Mouse (Mus musculus) midbrain, postnatal 0 days (tissue): ENCODE measurements around the gene Mrps9. TPM values are rescaled to one million over a fixed set of nuclear protein-coding genes. Genes with fewer than 3 reads are reported as not detected.
A peak's percentile ranks its signal among the peaks of the same experiment; 100 is the strongest.
"Not testable (repeated sequence)": the region's sequence is repeated elsewhere in the genome, so short reads cannot be mapped to it uniquely, and the experiment has no call there.

Source experiments
- ATAC-seq: fragments of 200-750 bp; cut with Nextera tagmentation; 2 replicates; pipeline ENCODE4 v1.8.0; 2017; ENCODE audit warnings: moderate number of reproducible peaks, mild to moderate bottlenecking, moderate TSS enrichment, moderate library complexity; ENCODE audit not compliant: low FRiP score
- DNase-seq: peaks from one replicate; pipeline ENCODE4 v3.0.0-alpha.2; 2015; ENCODE audit warnings: low spot score
- H3K27ac ChIP-seq: fragments of 300-500 bp; sonication (generic); 2 replicates; pipeline ENCODE4 v1.5.1; 2014; ENCODE audit warnings: low read depth, mild to moderate bottlenecking, low read length, mixed read lengths
- H3K27me3 ChIP-seq: fragments of 300-500 bp; sonication (generic); 2 replicates; pipeline ENCODE4 v1.6.1; 2014; ENCODE audit warnings: low read length, control low read depth, mixed read lengths; ENCODE audit not compliant: insufficient read depth
- H3K36me3 ChIP-seq: fragments of 300-500 bp; sonication (generic); 2 replicates; pipeline ENCODE4 v1.6.1; 2014; ENCODE audit warnings: low read length, control low read depth, mixed read lengths; ENCODE audit not compliant: insufficient read depth
- H3K4me1 ChIP-seq: fragments of 300-500 bp; sonication (generic); 2 replicates; pipeline ENCODE4 v1.6.1; 2014; ENCODE audit warnings: mild to moderate bottlenecking, control low read depth, antibody characterized with exemption, low read length, mixed read lengths; ENCODE audit not compliant: insufficient read depth
- H3K4me2 ChIP-seq: fragments of 300-500 bp; sonication (generic); 2 replicates; pipeline ENCODE4 v1.6.1; 2014; ENCODE audit warnings: low read depth, mild to moderate bottlenecking, low read length, mixed read lengths; ENCODE audit not compliant: poor library complexity, severe bottlenecking
- H3K4me3 ChIP-seq: fragments of 300-500 bp; sonication (generic); 2 replicates; pipeline ENCODE4 v1.5.1; 2014; ENCODE audit warnings: low read depth, mild to moderate bottlenecking, low read length, moderate library complexity
- H3K9ac ChIP-seq: fragments of 300-500 bp; sonication (generic); replicated peaks from 2 replicates; pipeline ENCODE4 v1.6.1; 2014; ENCODE audit warnings: mild to moderate bottlenecking, low read length, moderate library complexity, mixed read lengths; ENCODE audit not compliant: poor library complexity, severe bottlenecking
- H3K9me3 ChIP-seq: fragments of 300-500 bp; sonication (generic); 2 replicates; pipeline ENCODE4 v1.6.1; 2016; ENCODE audit warnings: low read length, control low read depth
- CTCF ChIP-seq: IDR thresholded peaks from 2 replicates; pipeline ENCODE4 v1.5.1; 2016; ENCODE audit warnings: antibody characterized with exemption, mild to moderate bottlenecking
- WGBS: fragments of 180-500 bp; shearing (Covaris S2); extraction: QIAGEN DNeasy Blood & Tissue Kit; methylation state at CpG from one replicate; pipeline ENCODE4 v1.1.7; 2014; 5-methylcytosine and 5-hydroxymethylcytosine counted together
- polyA plus RNA-seq: library from polyadenylated mRNA; unstranded; fragments of >200 nt; fragmentation: Nextera tagmentation; extraction: Ambion mirVana; gene quantifications from 2 replicates; pipeline ENCODE4 v1.2.1, GENCODE M21; 2015
- total RNA-seq: library from RNA; depleted of rRNA; stranded (reverse); fragments of >200 nt; gene quantifications from 2 replicates; pipeline ENCODE4 v1.2.3, GENCODE M21; 2014

Mrps9 gene
- total and polyA plus RNA-seq, 2 experiments from 2014 or later: 32.2 to 33.2 TPM

DNA sequence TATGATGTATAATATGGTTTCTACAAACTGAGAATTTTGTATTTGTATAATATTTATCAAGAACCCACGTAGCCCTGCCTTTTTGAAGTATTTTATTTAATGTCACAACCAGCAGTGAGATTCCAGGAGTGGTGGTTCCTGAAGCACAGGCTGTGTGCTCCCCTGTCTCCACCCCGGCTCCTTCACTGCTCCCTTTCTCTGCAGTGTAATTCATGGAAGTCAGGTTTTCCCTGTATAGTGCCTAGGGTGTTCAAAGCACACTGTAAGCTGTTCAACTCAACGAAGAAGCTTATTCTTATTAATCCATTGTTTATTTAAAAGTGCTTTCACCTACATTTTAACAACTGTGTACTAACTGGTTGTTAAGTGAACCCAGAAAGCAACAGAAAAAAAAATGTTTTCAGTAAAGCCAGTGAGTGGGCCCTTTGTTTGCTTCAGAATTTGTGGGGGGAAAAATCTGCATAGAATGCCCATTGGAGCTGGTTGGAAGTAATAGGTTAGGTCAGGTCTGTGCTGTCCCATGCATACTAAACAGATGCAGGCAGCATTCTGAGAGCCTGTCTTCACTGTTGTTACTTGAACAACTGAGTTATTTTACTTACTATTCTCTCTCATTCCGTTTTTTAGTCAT lies 25.5 kb downstream of the Mrps9 start:
- TF ChIP-seq CTCF: no peak
- Histone ChIP-seq H3K9ac (no peak overlapping the region), H3K36me3 (no peaks in the 10 kb centered on the region), H3K27ac (peak overlapping the region; percentile 63; the same call in 1 of the 2 replicates), H3K4me2 (peak overlapping the region; percentile 40), H3K9me3 (no peaks in the 10 kb centered on the region), H3K27me3 (no peaks in the 10 kb centered on the region), H3K4me1 (no peaks in the 10 kb centered on the region; the same call in 1 of the 2 replicates), H3K4me3 (peak overlapping the region; percentile 2; the same call in 1 of the 2 replicates)
- ATAC-seq (peak; percentile 44; the same call in 1 of the 2 replicates), DNase-seq (no peak)
- WGBS: 46% methylated on average over 4 of the region's 4 CpGs

GRCm38 (mm10) chr1:42877264-42877663 lies 26.2 kb downstream of the Mrps9 start:
- Histone ChIP-seq H3K9me3 (no peaks in the 10 kb centered on the region), H3K27me3 (no peaks in the 10 kb centered on the region), H3K4me3 (peak overlapping the region; percentile 2; the same call in 1 of the 2 replicates), H3K4me1 (no peaks in the 10 kb centered on the region; the same call in 1 of the 2 replicates), H3K27ac (peak overlapping the region; percentile 63; the same call in 1 of the 2 replicates), H3K36me3 (no peaks in the 10 kb centered on the region), H3K4me2 (peak overlapping the region; percentile 40), H3K9ac (peak overlapping the region; percentile 24; the same call in 1 of the 2 replicates)
- peak; percentile 15; the same call in 1 of the 2 replicates for TF ChIP-seq CTCF
- peak; percentile 94 for ATAC-seq
- DNase-seq: peak; percentile 79
- 18% methylated on average over 10 of the region's 10 CpGs for WGBS

DNA sequence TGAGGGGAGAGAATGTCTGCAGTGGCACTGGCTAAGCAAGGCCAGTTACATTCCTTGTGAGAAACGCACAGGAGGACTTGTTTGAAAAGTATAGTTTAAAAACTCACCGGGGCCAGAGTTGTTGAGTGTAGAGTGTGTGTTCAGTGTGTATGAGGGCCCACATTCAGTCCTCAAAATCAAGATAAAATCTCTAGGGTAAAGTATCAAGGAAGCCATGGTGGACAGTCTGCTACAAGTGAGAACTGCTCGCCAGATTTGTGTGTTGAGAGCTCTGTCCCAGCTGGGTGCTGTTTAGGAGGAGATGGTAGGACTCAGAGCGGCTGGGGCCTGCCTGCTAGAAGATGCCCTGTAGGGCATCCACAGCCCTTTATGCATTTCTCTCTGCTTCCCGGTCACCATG lies 27.8 kb downstream of the Mrps9 start:
- WGBS: 87% methylated on average over 5 of the region's 5 CpGs
- H3K9ac ChIP-seq: no peak overlapping the region
- ATAC-seq: no peak

DNA sequence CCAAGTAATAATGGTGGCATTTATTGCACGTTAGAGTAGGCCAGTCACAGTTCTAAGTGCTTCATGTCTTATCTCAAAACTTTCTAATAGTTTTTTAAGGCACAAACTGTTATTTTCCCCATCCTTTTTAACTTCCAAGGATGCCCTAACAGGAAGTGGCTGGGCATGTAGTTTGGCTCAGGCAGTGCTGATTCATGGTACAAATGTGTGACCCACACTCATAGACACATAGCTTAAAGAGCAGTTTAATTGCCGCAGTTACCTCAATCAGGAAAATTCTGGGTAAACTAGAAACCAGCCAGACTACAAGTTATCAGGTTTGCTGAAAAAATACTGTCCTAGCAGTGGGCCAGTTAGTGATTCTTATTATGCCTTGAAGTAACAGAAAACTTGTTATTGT lies 31.2 kb downstream of the Mrps9 start:
- H3K27ac ChIP-seq: no peak overlapping the region
- no peak overlapping the region for H3K4me2 ChIP-seq
- no peak for ATAC-seq
- H3K4me3 ChIP-seq: no peak overlapping the region
- DNase-seq: no peak
- H3K4me1 ChIP-seq: no peaks in the 10 kb centered on the region
- H3K36me3 ChIP-seq: no peaks in the 10 kb centered on the region
- H3K9me3 ChIP-seq: no peaks in the 10 kb centered on the region
- 94% methylated on average over 2 of the region's 2 CpGs for WGBS
- H3K9ac ChIP-seq: no peak overlapping the region
- TF ChIP-seq CTCF: no peak
- no peaks in the 10 kb centered on the region for H3K27me3 ChIP-seq

More for the DNA sequence above, 27.8 kb downstream of the Mrps9 start:
- H3K27ac ChIP-seq: no peak overlapping the region
- H3K27me3 ChIP-seq: no peaks in the 10 kb centered on the region
- H3K36me3 ChIP-seq: no peaks in the 10 kb centered on the region
- no peak for DNase-seq
- H3K4me3 ChIP-seq: no peak overlapping the region
- H3K4me2 ChIP-seq: no peak overlapping the region
- H3K9me3 ChIP-seq: no peaks in the 10 kb centered on the region
- TF ChIP-seq CTCF: no peak
- no peaks in the 10 kb centered on the region; the same call in 1 of the 2 replicates for H3K4me1 ChIP-seq

DNA sequence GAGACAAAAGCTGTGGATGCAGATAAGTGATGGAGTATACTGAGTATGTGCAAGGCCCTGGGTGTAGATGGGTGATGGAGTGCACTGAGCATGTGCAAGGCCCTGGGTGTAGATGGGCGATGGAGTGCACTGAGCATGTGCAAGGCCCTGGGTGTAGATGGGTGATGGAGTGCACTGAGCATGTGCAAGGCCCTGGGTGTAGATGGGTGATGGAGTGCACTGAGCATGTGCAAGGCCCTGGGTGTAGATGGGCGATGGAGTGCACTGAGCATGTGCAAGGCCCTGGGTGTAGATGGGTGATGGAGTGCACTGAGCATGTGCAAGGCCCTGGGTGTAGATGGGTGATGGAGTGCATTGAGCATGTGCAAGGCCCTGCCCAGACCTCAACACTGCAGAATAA lies 32.4 kb downstream of the Mrps9 start:
- H3K9ac ChIP-seq, H3K4me3 ChIP-seq, H3K27ac ChIP-seq, H3K36me3 ChIP-seq, ATAC-seq, DNase-seq, H3K9me3 ChIP-seq, H3K4me2 ChIP-seq, H3K4me1 ChIP-seq, H3K27me3 ChIP-seq: not testable (repeated sequence)
- 100% methylated on average over 1 of the region's 2 CpGs for WGBS

GRCm38 (mm10) chr1:42887835-42888234 lies 36.8 kb downstream of the Mrps9 start:
- Histone ChIP-seq H3K36me3 (no peaks in the 10 kb centered on the region), H3K27me3 (no peaks in the 10 kb centered on the region), H3K27ac (no peak overlapping the region), H3K4me1 (no peaks in the 10 kb centered on the region), H3K4me3 (no peak overlapping the region), H3K9me3 (no peaks in the 10 kb centered on the region), H3K9ac (no peak overlapping the region), H3K4me2 (no peak overlapping the region)
- no peak for TF ChIP-seq CTCF
- DNase-seq (no peak), ATAC-seq (no peak)
- 79% methylated on average over 11 of the region's 11 CpGs for WGBS
